10 mouse cellular contexts compared by ENCODE assay signal in the genomic region with DNA sequence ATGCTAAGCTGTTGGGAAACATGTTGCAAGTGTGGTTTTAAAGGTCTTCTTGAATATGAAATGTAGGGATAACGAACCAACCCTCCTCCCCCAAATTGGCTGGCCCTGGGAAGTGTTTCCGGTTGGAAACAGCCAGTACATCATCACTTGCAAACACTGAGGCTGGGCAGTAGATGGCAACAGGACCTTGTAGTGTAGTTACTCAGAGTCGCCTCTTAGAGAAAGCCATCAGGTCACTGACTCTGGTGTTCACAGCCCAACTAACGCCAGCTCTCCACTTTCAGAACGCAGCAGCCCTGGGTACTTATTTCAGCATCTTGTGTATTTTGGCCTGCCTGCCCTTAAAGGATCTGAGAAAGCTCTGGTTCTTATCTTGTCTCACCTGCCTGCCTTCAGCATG. TPM values are rescaled to one million over a fixed set of nuclear protein-coding genes. Genes with fewer than 3 reads are reported as not detected.
A peak's percentile ranks its signal among the peaks of the same experiment; 100 is the strongest.
DNase-seq lines count a peak whose midpoint lies in the region; TF ChIP-seq lines count a peak whose summit lies in the region.
"Had no signal": no experiment of that assay in that cellular context is flagged by ENCODE, and none has a peak within 500 bp of the region (broad histone marks: within the 10 kb centered on the region; RNA-seq: fewer than 3 reads in every experiment).

No protein-coding gene starts in this region.

- WGBS in lung, adult 2 months, result 35% methylated on average over 5 of the region's 5 CpGs

- H3K4me1 ChIP-seq in lung, adult 2 months (ENCODE audit: control insufficient read depth, insufficient read depth, low read length), result no peaks in the 10 kb centered on the region; the same call in 1 of the 2 replicates

- peak; percentile 49 for DNase-seq in gastrocnemius, adult 2 months
- no peak for DNase-seq in gastrocnemius, postnatal 14 days
- DNase-seq in lung, adult 2 months, result peak; percentile 9
- DNase-seq in lung, postnatal 4 days, result no peak
- DNase-seq in adrenal gland, postnatal 36 days, result peak; percentile 13 to 27
- DNase-seq in lung, postnatal 25 days (ENCODE audit: low spot score), result peak; percentile 16
- DNase-seq in spleen, adult 18-20 months, result no peak
- DNase-seq in left cerebral cortex, postnatal 10 days (ENCODE audit: extremely low spot score in 1 of 2, low spot score in 2 of 2), result no peak
- DNase-seq: cerebellum, adult 8-10 months had no signal

- peak overlapping the region; percentile 88 for H3K27ac ChIP-seq in gastrocnemius, adult 2 months
- H3K27ac ChIP-seq: hindbrain, embryonic 14.5 days had no signal

- H3K4me3 ChIP-seq in gastrocnemius, adult 2 months, result peak overlapping the region; percentile 35; the same call in 1 of the 2 replicates
- no peak overlapping the region for H3K4me3 ChIP-seq in lung, adult 2 months (replicated peaks; ENCODE audit: extremely low read depth, low read depth, low read length)

- no peak for TF ChIP-seq POLR2A in lung, adult 2 months (IDR thresholded peaks at IDR 0.05; ENCODE audit: borderline replicate concordance, extremely low read depth, low read depth, low read length)

- TF ChIP-seq CTCF in gastrocnemius, adult 2 months (IDR thresholded peaks at IDR 0.05), result peak; percentile 66
- no peak for TF ChIP-seq CTCF in lung, adult 2 months (IDR thresholded peaks at IDR 0.05; ENCODE audit: insufficient read depth, low read length)

- intact Hi-C loops in gastrocnemius, adult 2 months (cut with DNase I), result no loop called here
- intact Hi-C loops in gastrocnemius, postnatal 14 days (cut with DNase I; ENCODE audit: low total_unique reads), result loop anchor here (2.0 kb wide), 1 partner anchor 62 kb away; no protein-coding TSS in a partner anchor
- intact Hi-C loops in left cerebral cortex, postnatal 10 days (cut with DNase I), result no loop called here

RNA-seq across cellular contexts. Expression of a gene that starts 28.2 kb away (rescaled TPM):
- total RNA-seq in gastrocnemius, adult 2 months (2021), result 10 to 100 TPM; 12.1 to 14.2 TPM
- 10 to 100 TPM; 12.5 to 12.8 TPM for total RNA-seq in gastrocnemius, postnatal 14 days (2021)
- polyA plus RNA-seq in lung, adult 2 months (2012; rRNA removed), result 4.1 and 5.5 TPM in 2 replicates
- total RNA-seq in adrenal gland, postnatal 36 days (2021), result 10 to 100 TPM; 20.0 to 37.1 TPM
- 10 to 100 TPM; 17.2 to 17.3 TPM for total RNA-seq in left cerebral cortex, postnatal 10 days (2021)

RNA-seq across cellular contexts. Expression of a gene that starts 31.6 kb away (rescaled TPM):
- 100 to 1,000 TPM; 203 to 433 TPM for total RNA-seq in gastrocnemius, adult 2 months (2021)
- 100 to 1,000 TPM in 1 of 2 experiments, 10 to 100 TPM in 1; 74.7 to 129 TPM for total RNA-seq in gastrocnemius, postnatal 14 days (2021)
- polyA plus RNA-seq in lung, adult 2 months (2012; rRNA removed), result 9.6 and 16.4 TPM in 2 replicates
- total RNA-seq in adrenal gland, postnatal 36 days (2021), result 100 to 1,000 TPM in 1 of 2 experiments, 10 to 100 TPM in 1; 65.0 to 339 TPM
- total RNA-seq in left cerebral cortex, postnatal 10 days (2021), result 10 to 100 TPM; 36.6 to 50.0 TPM

Comparison
In these comparisons a context has a peak if more than half of its experiments do, and no peak if none do; other contexts are left out.
1. DNase-seq: peak in gastrocnemius, adult 2 months (single experiment), lung, adult 2 months (single experiment), adrenal gland, postnatal 36 days (2 of 2) and lung, postnatal 25 days (single experiment); none in gastrocnemius, postnatal 14 days (single experiment), lung, postnatal 4 days (0 of 2), spleen, adult 18-20 months (0 of 2) and left cerebral cortex, postnatal 10 days (0 of 2).